Mouse (Mus musculus) lung, embryonic 16.5 days (tissue): ENCODE data around the gene Epp13. TPM values are rescaled to one million over a fixed set of nuclear protein-coding genes. Genes with fewer than 3 reads are reported as not detected.
A peak's percentile ranks its signal among the peaks of the same experiment; 100 is the strongest.

Source experiments
- ATAC-seq: fragments of 200-750 bp; cut with Nextera tagmentation; 2 replicates; pipeline ENCODE4 v1.8.0; 2017; ENCODE audit warnings: low read depth, mild to moderate bottlenecking, moderate library complexity
- H3K27ac ChIP-seq: fragments of 300-500 bp; sonication (generic); 2 replicates; pipeline ENCODE4 v1.5.1; 2014; ENCODE audit warnings: mild to moderate bottlenecking, control low read depth, low read length
- H3K27me3 ChIP-seq: fragments of 300-500 bp; sonication (generic); 2 replicates; pipeline ENCODE4 v1.6.1; 2014; ENCODE audit warnings: low read depth, low read length, mixed read lengths; ENCODE audit not compliant: control insufficient read depth, insufficient read depth
- H3K36me3 ChIP-seq: fragments of 300-500 bp; sonication (generic); 2 replicates; pipeline ENCODE4 v1.6.1; 2014; ENCODE audit warnings: low read length; ENCODE audit not compliant: control insufficient read depth, insufficient read depth
- H3K4me1 ChIP-seq: fragments of 300-500 bp; sonication (generic); replicated peaks from 2 replicates; pipeline ENCODE4 v1.6.1; 2014; ENCODE audit warnings: low read length, mixed read lengths; ENCODE audit not compliant: control insufficient read depth, insufficient read depth
- H3K4me2 ChIP-seq: fragments of 300-500 bp; sonication (generic); 2 replicates; pipeline ENCODE4 v1.6.1; 2014; ENCODE audit warnings: low read depth, low read length, control low read depth
- H3K4me3 ChIP-seq: fragments of 300-500 bp; sonication (generic); 2 replicates; pipeline ENCODE4 v1.5.1; 2014; ENCODE audit warnings: mild to moderate bottlenecking, low read length, control low read depth
- H3K9ac ChIP-seq: fragments of 300-500 bp; sonication (generic); 2 replicates; pipeline ENCODE4 v1.6.1; 2014; ENCODE audit warnings: low read length, control low read depth
- H3K9me3 ChIP-seq: fragments of 300-500 bp; sonication (generic); 2 replicates; pipeline ENCODE4 v1.6.1; 2016; ENCODE audit warnings: low read length; ENCODE audit not compliant: control insufficient read depth
- WGBS: fragments of 180-500 bp; shearing (Covaris S2); extraction: QIAGEN DNeasy Blood & Tissue Kit; methylation state at CpG from one replicate; pipeline ENCODE4 v1.1.7; 2014; 5-methylcytosine and 5-hydroxymethylcytosine counted together
- polyA plus RNA-seq: library from polyadenylated mRNA; unstranded; fragments of >200 nt; fragmentation: Nextera tagmentation; extraction: Ambion mirVana; gene quantifications from 2 replicates; pipeline ENCODE4 v1.2.1, GENCODE M21; 2015

Epp13 gene
- polyA plus RNA-seq, 1 experiment from 2014 or later = not detected

DNA sequence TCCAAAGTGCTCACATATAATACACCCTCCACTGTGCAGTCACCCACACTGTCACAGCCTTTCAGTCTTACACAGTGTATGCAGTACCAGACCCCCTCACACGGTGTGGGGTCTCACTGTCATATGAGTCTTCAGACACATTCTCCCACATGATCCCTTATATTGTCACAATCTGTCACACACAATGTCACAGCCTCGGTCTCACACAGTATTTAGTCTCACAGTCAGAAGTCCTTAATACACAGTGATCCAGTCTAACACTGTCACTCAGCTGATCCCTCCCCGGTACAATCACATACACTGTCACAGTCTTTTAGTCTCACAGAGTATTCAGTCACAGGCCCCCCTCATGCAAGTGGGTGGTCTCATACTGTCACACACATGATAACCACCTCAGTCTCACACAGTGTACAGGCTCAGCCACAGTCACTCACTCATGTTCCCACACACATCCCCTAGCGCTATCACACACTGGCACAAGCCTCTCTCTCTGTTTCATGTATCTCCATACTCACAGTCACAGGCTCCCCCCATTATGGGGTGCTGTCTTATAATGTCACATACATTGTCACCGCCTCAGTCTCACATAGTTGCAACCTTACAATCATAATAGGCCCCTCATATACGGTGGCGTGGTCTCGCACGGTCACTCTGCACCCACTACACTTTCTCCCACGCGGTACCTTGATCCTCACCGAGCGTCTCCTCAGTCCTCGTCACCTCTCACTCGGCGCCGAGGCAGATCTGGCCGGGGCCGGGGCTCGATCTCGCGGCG lies 78.1 kb downstream of the Epp13 start:
- H3K36me3 ChIP-seq = peaks cover 2% of the 10 kb centered on the region; the same call in 1 of the 2 replicates
- peak overlapping the region; percentile 75 for H3K4me2 ChIP-seq
- peak; percentile 77 for ATAC-seq
- peak overlapping the region; percentile 62 for H3K4me3 ChIP-seq
- H3K4me1 ChIP-seq = peaks cover 5% of the 10 kb centered on the region; the same call in 1 of the 2 replicates
- peak overlapping the region; percentile 84 for H3K9ac ChIP-seq
- no peaks in the 10 kb centered on the region for H3K27me3 ChIP-seq
- WGBS = 12% methylated on average over 23 of the region's 23 CpGs
- H3K9me3 ChIP-seq = no peaks in the 10 kb centered on the region
- peak overlapping the region; percentile 83 for H3K27ac ChIP-seq

DNA sequence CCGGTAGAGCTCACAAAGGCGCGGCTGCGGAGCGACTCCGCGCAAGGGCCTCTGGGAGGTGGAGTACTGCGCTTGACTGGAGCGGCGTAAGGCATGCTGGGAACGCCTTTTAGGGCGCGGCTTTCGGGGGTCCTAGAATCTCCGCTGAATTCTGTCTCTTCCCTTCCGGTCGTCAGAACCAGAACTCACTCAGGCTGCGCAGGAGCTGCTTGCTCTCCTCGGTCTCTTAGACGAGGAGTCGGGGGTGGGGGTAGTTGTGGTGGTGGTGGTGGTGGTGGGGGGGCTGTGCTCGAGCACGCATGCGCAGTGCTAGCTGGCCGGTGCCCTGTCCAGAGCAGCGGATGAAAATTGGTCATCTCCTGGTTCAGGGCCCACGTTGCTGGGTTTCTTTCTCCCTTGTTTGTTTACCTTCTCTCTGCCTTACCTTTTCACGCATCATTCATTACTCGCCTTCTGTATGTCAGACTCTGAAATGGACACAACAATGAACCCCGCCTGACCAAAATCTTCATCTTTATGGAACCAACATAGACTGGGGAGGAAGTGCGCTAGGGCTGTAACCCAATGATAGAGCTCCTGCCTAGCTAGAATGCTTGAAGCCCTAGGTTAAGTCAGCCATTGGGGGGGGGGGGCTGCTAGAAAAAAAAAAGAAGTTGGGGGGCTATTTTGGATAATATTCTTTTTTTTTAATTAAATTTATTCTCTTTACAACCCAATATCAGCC lies 78.9 kb downstream of the Epp13 start, which contains the start of gene Zfp583:
TSS of gene Zfp583 (minus strand) at position 53 of the 724 bp plus-strand sequence.
- no peaks in the 10 kb centered on the region for H3K36me3 ChIP-seq
- H3K27me3 ChIP-seq = no peaks in the 10 kb centered on the region
- H3K9me3 ChIP-seq = no peaks in the 10 kb centered on the region
- peak within 1 kb of the TSS; percentile 84 for H3K9ac ChIP-seq
- WGBS = 5% methylated on average over 30 of the region's 31 CpGs
- H3K4me1 ChIP-seq = peaks cover 5% of the 10 kb centered on the region; the same call in 1 of the 2 replicates
- peak within 1 kb of the TSS; percentile 83 for H3K27ac ChIP-seq
- peak within 1 kb of the TSS; percentile 75 for H3K4me2 ChIP-seq
- H3K4me3 ChIP-seq = peak within 1 kb of the TSS; percentile 62
- peak; percentile 96 for ATAC-seq

Other genes starting within 250 kb of the Epp13 start
- gene Vmn1r65, start 241.7 kb upstream of the Epp13 start, polyA plus RNA-seq = not detected in 2 replicates
- not detected in 2 replicates for gene Nlrp4c, start 207.5 kb upstream of the Epp13 start, polyA plus RNA-seq
- gene Zfp787, start 96.7 kb upstream of the Epp13 start, polyA plus RNA-seq = 22.6 and 23.0 TPM in 2 replicates
- 48.4 and 53.1 TPM in 2 replicates for gene Zfp444, start 80.5 kb upstream of the Epp13 start, polyA plus RNA-seq
- not detected in 2 replicates for gene Galp, start 55.6 kb upstream of the Epp13 start, polyA plus RNA-seq
- gene Zscan5b, start 30.4 kb upstream of the Epp13 start, polyA plus RNA-seq = not detected in 2 replicates
- 6.9 and 7.2 TPM in 2 replicates for gene Zfp667, start 33.9 kb downstream of the Epp13 start, polyA plus RNA-seq
- gene Zfp583, start 78.6 kb downstream of the Epp13 start, polyA plus RNA-seq = 6.6 and 6.9 TPM in 2 replicates
- gene Gm3854, start 91.0 kb downstream of the Epp13 start, polyA plus RNA-seq = 1.5 and 1.8 TPM in 2 replicates
- 3.1 TPM in 2 replicates for gene Zfp78, start 110.6 kb downstream of the Epp13 start, polyA plus RNA-seq
- gene Zfp28, start 130.6 kb downstream of the Epp13 start, polyA plus RNA-seq = 9.5 and 10.5 TPM in 2 replicates
- gene Smim17, start 146.0 kb downstream of the Epp13 start, polyA plus RNA-seq = 0.25 TPM in 1 of 2 replicates, not detected in the other
- not detected in 2 replicates for gene Gm20715, start 157.6 kb downstream of the Epp13 start, polyA plus RNA-seq
- gene Olfr1344, start 186.0 kb downstream of the Epp13 start, polyA plus RNA-seq = not detected in 2 replicates
- not detected in 2 replicates for gene Olfr1336, start 203.5 kb downstream of the Epp13 start, polyA plus RNA-seq
- not detected in 2 replicates for gene Olfr1346, start 214.4 kb downstream of the Epp13 start, polyA plus RNA-seq
- not detected in 2 replicates for gene Olfr5, start 234.2 kb downstream of the Epp13 start, polyA plus RNA-seq
- gene Olfr1347, start 247.0 kb downstream of the Epp13 start, polyA plus RNA-seq = not detected in 2 replicates